ENCODE assay signal across 22 mouse cellular contexts in genomic region chr5:45097941-45098340, GRCm38 (mm10).
DNase-seq lines count a peak whose midpoint lies in the region; ATAC-seq and TF ChIP-seq lines count a peak whose summit lies in the region.
"Had no signal": no experiment of that assay in that cellular context is flagged by ENCODE, and none has a peak within 500 bp of the region (broad histone marks: within the 10 kb centered on the region; RNA-seq: fewer than 3 reads in every experiment).

No protein-coding gene starts in this region.

- H3K27ac ChIP-seq in gastrocnemius, adult 2 months, result no peak overlapping the region
- no peak overlapping the region for H3K27ac ChIP-seq in lung, embryonic 14.5 days (ENCODE audit: low read depth)
- H3K27ac ChIP-seq: embryonic facial prominence, embryonic 13.5 days; forebrain, embryonic 12.5 days; heart, embryonic 13.5 days; hindbrain, embryonic 12.5 days; liver, embryonic 13.5 days had no signal

- H3K9ac ChIP-seq in lung, embryonic 14.5 days, result no peak overlapping the region
- H3K9ac ChIP-seq: embryonic facial prominence, embryonic 13.5 days; forebrain, embryonic 12.5 days; heart, embryonic 13.5 days; hindbrain, embryonic 12.5 days; liver, embryonic 13.5 days had no signal

- ATAC-seq in lung, embryonic 14.5 days (ENCODE audit: insufficient read depth), result peak; percentile 60
- no peak for ATAC-seq in granulocyte monocyte progenitor cell, adult 5-6 weeks (replicated peaks; ENCODE audit: poor library complexity, severe bottlenecking)
- ATAC-seq in frontal cortex, adult (ENCODE audit: low TSS enrichment), result no peak
- ATAC-seq: intestine, postnatal 0 days had no signal

- intact Hi-C loops in gastrocnemius, adult 2 months (cut with DNase I), result no loop called here

- 70% methylated on average over 1 of the region's 1 CpGs for WGBS in lung, embryonic 14.5 days

- no peak overlapping the region for H3K4me3 ChIP-seq in gastrocnemius, adult 2 months
- no peak overlapping the region for H3K4me3 ChIP-seq in lung, embryonic 14.5 days (ENCODE audit: low read depth, low read length)
- H3K4me3 ChIP-seq: embryonic facial prominence, embryonic 13.5 days; erythroblast, embryonic 14.5 days; forebrain, embryonic 12.5 days; heart, embryonic 13.5 days; hindbrain, embryonic 12.5 days; liver, embryonic 13.5 days had no signal

- no peaks in the 10 kb centered on the region for H3K36me3 ChIP-seq in lung, embryonic 14.5 days (ENCODE audit: insufficient read depth)
- H3K36me3 ChIP-seq: embryonic facial prominence, embryonic 13.5 days; forebrain, embryonic 12.5 days; heart, embryonic 13.5 days; hindbrain, embryonic 12.5 days; liver, embryonic 13.5 days had no signal

- DNase-seq in Muller cell, postnatal 12 days (ENCODE audit: inconsistent ontology term), result peak; percentile 50
- peak; percentile 42 for DNase-seq in gastrocnemius, adult 2 months
- peak; percentile 61 for DNase-seq in lung, embryonic 14.5 days
- peak; percentile 47 for DNase-seq in lung, postnatal 25 days (ENCODE audit: low spot score)
- no peak for DNase-seq in thymus, postnatal 10 days (ENCODE audit: low spot score in 2 of 2)
- DNase-seq: adrenal gland, postnatal 14 days; cerebellum, adult 8-10 months; cerebellum, postnatal 36 days; embryo, embryonic 11 days; layer of hippocampus, adult 9-11 months; liver, embryonic 13.5 days; spleen, adult 18-20 months; thymus, postnatal 36 days had no signal

- H3K27me3 ChIP-seq in lung, embryonic 14.5 days (ENCODE audit: insufficient read depth, low read length), result no peaks in the 10 kb centered on the region
- H3K27me3 ChIP-seq: embryonic facial prominence, embryonic 13.5 days; forebrain, embryonic 12.5 days; heart, embryonic 13.5 days; hindbrain, embryonic 12.5 days; liver, embryonic 13.5 days had no signal

- no peak overlapping the region for H3K4me2 ChIP-seq in lung, embryonic 14.5 days
- H3K4me2 ChIP-seq: embryonic facial prominence, embryonic 13.5 days; forebrain, embryonic 12.5 days; heart, embryonic 13.5 days; hindbrain, embryonic 12.5 days; liver, embryonic 13.5 days; midbrain, embryonic 11.5 days had no signal

- TF ChIP-seq CTCF in gastrocnemius, adult 2 months (IDR thresholded peaks at IDR 0.05), result no peak
- no peak for TF ChIP-seq CTCF in lung, embryonic 14.5 days (IDR thresholded peaks at IDR 0.05; ENCODE audit: low read depth)

- H3K4me1 ChIP-seq in lung, embryonic 14.5 days (ENCODE audit: insufficient read depth), result no peaks in the 10 kb centered on the region
- H3K4me1 ChIP-seq: heart, embryonic 13.5 days; liver, embryonic 13.5 days had no signal

- H3K9me3 ChIP-seq in lung, embryonic 14.5 days (ENCODE audit: low read depth, low read length), result no peaks in the 10 kb centered on the region
- H3K9me3 ChIP-seq: embryonic facial prominence, embryonic 13.5 days; forebrain, embryonic 12.5 days; heart, embryonic 13.5 days; hindbrain, embryonic 12.5 days; liver, embryonic 13.5 days had no signal

Comparison
In these comparisons a context has a peak if more than half of its experiments do, and no peak if none do; other contexts are left out.
1. DNase-seq: peak in Muller cell, postnatal 12 days (single experiment), gastrocnemius, adult 2 months (single experiment), lung, embryonic 14.5 days (single experiment) and lung, postnatal 25 days (single experiment); none in thymus, postnatal 10 days (0 of 2).